Mouse (Mus musculus): ENCODE measurements around the gene Irgc1. TPM values are rescaled to one million over a fixed set of nuclear protein-coding genes. Genes with fewer than 3 reads are reported as not detected.

Irgc1 gene
- polyA plus RNA-seq, 1 experiment from 2014 or later = 0.29 TPM

Other genes starting within 250 kb of the Irgc1 start
- 5.6 and 7.1 TPM in 2 replicates for gene Zfp111, start 240.9 kb downstream of the Irgc1 start, polyA plus RNA-seq (2015; fragmentation: Nextera tagmentation; extraction: Ambion mirVana)
- 3.6 TPM in 2 replicates for gene Zfp109, start 214.7 kb downstream of the Irgc1 start, polyA plus RNA-seq (2015; fragmentation: Nextera tagmentation; extraction: Ambion mirVana)
- 2.1 and 2.7 TPM in 2 replicates for gene Zfp108, start 197.5 kb downstream of the Irgc1 start, polyA plus RNA-seq (2015; fragmentation: Nextera tagmentation; extraction: Ambion mirVana)
- 5.8 and 6.7 TPM in 2 replicates for gene Zfp93, start 181.9 kb downstream of the Irgc1 start, polyA plus RNA-seq (2015; fragmentation: Nextera tagmentation; extraction: Ambion mirVana)
- 16.6 and 16.8 TPM in 2 replicates for gene Zfp61, start 151.1 kb downstream of the Irgc1 start, polyA plus RNA-seq (2015; fragmentation: Nextera tagmentation; extraction: Ambion mirVana)
- gene Zfp94, start 135.6 kb downstream of the Irgc1 start, polyA plus RNA-seq (2015; fragmentation: Nextera tagmentation; extraction: Ambion mirVana) = 5.1 and 5.2 TPM in 2 replicates
- 0.17 and 0.30 TPM in 2 replicates for gene Tescl, start 118.4 kb downstream of the Irgc1 start, polyA plus RNA-seq (2015; fragmentation: Nextera tagmentation; extraction: Ambion mirVana)
- gene Lypd5, start 103.1 kb downstream of the Irgc1 start, polyA plus RNA-seq (2015; fragmentation: Nextera tagmentation; extraction: Ambion mirVana) = not detected in 2 replicates
- gene Kcnn4, start 82.0 kb downstream of the Irgc1 start, polyA plus RNA-seq (2015; fragmentation: Nextera tagmentation; extraction: Ambion mirVana) = 5.2 and 10.9 TPM in 2 replicates
- gene Smg9, start 52.7 kb downstream of the Irgc1 start, polyA plus RNA-seq (2015; fragmentation: Nextera tagmentation; extraction: Ambion mirVana) = 18.7 and 20.5 TPM in 2 replicates
- 8.1 and 8.8 TPM in 2 replicates for gene Plaur, start 10.2 kb upstream of the Irgc1 start, polyA plus RNA-seq (2015; fragmentation: Nextera tagmentation; extraction: Ambion mirVana)
- gene Cadm4, start 29.7 kb upstream of the Irgc1 start, polyA plus RNA-seq (2015; fragmentation: Nextera tagmentation; extraction: Ambion mirVana) = 1.2 and 1.3 TPM in 2 replicates
- 40.9 and 43.0 TPM in 2 replicates for gene Zfp428, start 54.7 kb upstream of the Irgc1 start, polyA plus RNA-seq (2015; fragmentation: Nextera tagmentation; extraction: Ambion mirVana)
- 0.26 and 0.35 TPM in 2 replicates for gene AC161166.1, start 60.2 kb upstream of the Irgc1 start, polyA plus RNA-seq (2015; fragmentation: Nextera tagmentation; extraction: Ambion mirVana)
- gene Irgq, start 78.4 kb upstream of the Irgc1 start, polyA plus RNA-seq (2015; fragmentation: Nextera tagmentation; extraction: Ambion mirVana) = 6.1 and 6.8 TPM in 2 replicates
- gene Pinlyp, start 93.8 kb upstream of the Irgc1 start, polyA plus RNA-seq (2015; fragmentation: Nextera tagmentation; extraction: Ambion mirVana) = 0.17 TPM in 2 replicates
- gene Xrcc1, start 94.0 kb upstream of the Irgc1 start, polyA plus RNA-seq (2015; fragmentation: Nextera tagmentation; extraction: Ambion mirVana) = 79.7 and 91.5 TPM in 2 replicates
- 23.5 and 26.1 TPM in 2 replicates for gene Ethe1, start 135.2 kb upstream of the Irgc1 start, polyA plus RNA-seq (2015; fragmentation: Nextera tagmentation; extraction: Ambion mirVana)
- 0.87 and 0.96 TPM in 2 replicates for gene Zfp575, start 135.3 kb upstream of the Irgc1 start, polyA plus RNA-seq (2015; fragmentation: Nextera tagmentation; extraction: Ambion mirVana)
- gene Phldb3, start 158.5 kb upstream of the Irgc1 start, polyA plus RNA-seq (2015; fragmentation: Nextera tagmentation; extraction: Ambion mirVana) = 0.09 and 0.17 TPM in 2 replicates
- 0.08 TPM in 1 of 2 replicates, not detected in the other for gene Lypd3, start 184.3 kb upstream of the Irgc1 start, polyA plus RNA-seq (2015; fragmentation: Nextera tagmentation; extraction: Ambion mirVana)
- not detected in 2 replicates for gene Tex101, start 224.4 kb upstream of the Irgc1 start, polyA plus RNA-seq (2015; fragmentation: Nextera tagmentation; extraction: Ambion mirVana)